Mouse (Mus musculus): ENCODE measurements at regions not wholly inside any gene's neighbourhood (a gene's known extent, or its start where the extent isn't known, plus 50 kb on each side); places are given as distances from the start of the nearest gene placed in this dataset.

GRCm38 (mm10) chr1:12519601-12520000 is 1105.7 kb downstream of the A830018L16Rik start:
- TF ChIP-seq CTCF (IDR thresholded peaks at IDR 0.05; ENCODE audit: low read depth) (no peak), EP300 (IDR thresholded peaks at IDR 0.05; ENCODE audit: low read depth) (no peak)

All from heart, postnatal 0 days (tissue).